Mouse (Mus musculus) hindbrain, embryonic 13.5 days (tissue): ENCODE measurements around the gene Ghsr. TPM values are rescaled to one million over a fixed set of nuclear protein-coding genes. Genes with fewer than 3 reads are reported as not detected.

ENCODE experiments used
- ATAC-seq: fragments of 200-750 bp; cut with Nextera tagmentation; 2 replicates; pipeline ENCODE4 v1.8.0; 2017; ENCODE audit warnings: moderate TSS enrichment; ENCODE audit not compliant: low FRiP score
- H3K27ac ChIP-seq: fragments of 300-500 bp; sonication (generic); 2 replicates; pipeline ENCODE4 v1.5.1; 2015; ENCODE audit warnings: inconsistent platforms, mild to moderate bottlenecking, moderate library complexity
- H3K27me3 ChIP-seq: fragments of 300-500 bp; sonication (generic); 2 replicates; pipeline ENCODE4 v1.6.1; 2015; ENCODE audit warnings: mild to moderate bottlenecking, inconsistent platforms
- H3K36me3 ChIP-seq: fragments of 300-500 bp; sonication (generic); 2 replicates; pipeline ENCODE4 v1.6.1; 2015; ENCODE audit warnings: mild to moderate bottlenecking, inconsistent platforms
- H3K4me1 ChIP-seq: fragments of 300-500 bp; sonication (generic); replicated peaks from 2 replicates; pipeline ENCODE4 v1.6.1; 2015; ENCODE audit warnings: inconsistent platforms
- H3K4me2 ChIP-seq: fragments of 300-500 bp; sonication (generic); 2 replicates; pipeline ENCODE4 v1.6.1; 2015; ENCODE audit warnings: inconsistent platforms, mild to moderate bottlenecking, moderate library complexity
- H3K4me3 ChIP-seq: fragments of 300-500 bp; sonication (generic); 2 replicates; pipeline ENCODE4 v1.5.1; 2015; ENCODE audit warnings: mild to moderate bottlenecking, inconsistent platforms
- H3K9ac ChIP-seq: fragments of 300-500 bp; sonication (generic); 2 replicates; pipeline ENCODE4 v1.6.1; 2015; ENCODE audit warnings: mild to moderate bottlenecking, inconsistent platforms
- H3K9me3 ChIP-seq: fragments of 300-500 bp; sonication (generic); 2 replicates; pipeline ENCODE4 v1.6.1; 2016; ENCODE audit warnings: inconsistent platforms
- WGBS: fragments of 180-500 bp; shearing (Covaris S2); methylation state at CpG from one replicate; pipeline ENCODE4 v1.1.7; 2015; 5-methylcytosine and 5-hydroxymethylcytosine counted together
- polyA plus RNA-seq: library from polyadenylated mRNA; unstranded; fragments of >200 nt; fragmentation: Nextera tagmentation; extraction: Ambion mirVana; gene quantifications from 2 replicates; pipeline ENCODE4 v1.2.1, GENCODE M21; 2015

Gene Ghsr
- polyA plus RNA-seq, 1 experiment from 2014 or later: 0.29 TPM

- Histone ChIP-seq H3K9ac (no peak overlapping the region), H3K27ac (no peak overlapping the region), H3K27me3 (no peaks in the 10 kb centered on the region), H3K4me2 (no peak overlapping the region), H3K4me1 (no peaks in the 10 kb centered on the region; the same call in 1 of the 2 replicates), H3K4me3 (no peak overlapping the region), H3K36me3 (0 out of 2 replicates have a peak, but pooled peaks cover 6% of the 10 kb centered on the region), H3K9me3 (no peaks in the 10 kb centered on the region)
- 67% methylated on average over 10 of the region's 10 CpGs for WGBS
- no peak for ATAC-seq
Observed at GRCm38 (mm10) chr3:27416786-27417185, 45.6 kb downstream of the Ghsr start.

GRCm38 (mm10) chr3:27418602-27419001 is 47.5 kb downstream of the Ghsr start:
- Histone ChIP-seq H3K9me3 (no peaks in the 10 kb centered on the region), H3K4me3 (no peak overlapping the region), H3K4me2 (no peak overlapping the region), H3K4me1 (peaks cover 3% of the 10 kb centered on the region; the same call in 1 of the 2 replicates), H3K27ac (no peak overlapping the region), H3K9ac (no peak overlapping the region), H3K27me3 (no peaks in the 10 kb centered on the region), H3K36me3 (peaks cover 6% of the 10 kb centered on the region; the same call in 1 of the 2 replicates)
- 97% methylated on average over 8 of the region's 8 CpGs for WGBS
- ATAC-seq: no peak

DNA sequence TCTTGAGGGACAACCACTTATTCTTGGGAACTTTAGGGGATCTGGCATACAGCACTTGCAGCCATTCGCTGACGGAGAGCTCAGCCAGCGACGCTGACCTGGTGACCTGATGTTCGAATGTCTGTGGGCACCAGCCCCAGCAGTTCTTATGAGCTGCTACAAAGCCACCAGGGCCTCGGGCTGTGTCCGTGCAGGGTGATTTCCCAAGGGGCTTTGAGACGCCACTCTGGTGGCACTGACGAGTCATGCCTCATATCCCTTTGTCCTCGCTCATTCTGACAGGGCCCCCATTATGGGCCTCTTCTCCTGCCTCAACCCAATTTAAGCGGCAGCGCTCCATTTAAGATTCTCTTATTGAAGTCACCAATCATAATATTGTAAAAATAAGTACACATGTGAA is 50.8 kb downstream of the Ghsr start:
- WGBS: 55% methylated on average over 12 of the region's 12 CpGs
- H3K36me3 ChIP-seq: peaks cover 12% of the 10 kb centered on the region
- H3K9ac ChIP-seq: no peak overlapping the region
- no peak overlapping the region for H3K4me2 ChIP-seq
- no peaks in the 10 kb centered on the region for H3K27me3 ChIP-seq
- no peak for ATAC-seq
- no peak overlapping the region for H3K4me3 ChIP-seq
- no peaks in the 10 kb centered on the region for H3K9me3 ChIP-seq
- peaks cover 3% of the 10 kb centered on the region; the same call in 1 of the 2 replicates for H3K4me1 ChIP-seq
- H3K27ac ChIP-seq: no peak overlapping the region

- Histone ChIP-seq H3K4me1 (peaks cover 3% of the 10 kb centered on the region; the same call in 1 of the 2 replicates), H3K9ac (no peak overlapping the region), H3K4me2 (no peak overlapping the region), H3K36me3 (peaks cover 14% of the 10 kb centered on the region), H3K27ac (no peak overlapping the region), H3K4me3 (no peak overlapping the region), H3K27me3 (no peaks in the 10 kb centered on the region), H3K9me3 (no peaks in the 10 kb centered on the region)
- no peak for ATAC-seq
- WGBS: 87% methylated on average over 6 of the region's 6 CpGs
Observed at GRCm38 (mm10) chr3:27422521-27422920, 51.4 kb downstream of the Ghsr start.

- 92% methylated on average over 11 of the region's 11 CpGs for WGBS
- Histone ChIP-seq H3K4me2 (no peak overlapping the region), H3K27me3 (no peaks in the 10 kb centered on the region), H3K4me3 (no peak overlapping the region), H3K4me1 (peaks cover 3% of the 10 kb centered on the region; the same call in 1 of the 2 replicates), H3K9me3 (no peaks in the 10 kb centered on the region), H3K27ac (no peak overlapping the region), H3K36me3 (peaks cover 20% of the 10 kb centered on the region), H3K9ac (no peak overlapping the region)
- no peak for ATAC-seq
Observed at GRCm38 (mm10) chr3:27424049-27424667, 53.0 kb downstream of the Ghsr start.

DNA sequence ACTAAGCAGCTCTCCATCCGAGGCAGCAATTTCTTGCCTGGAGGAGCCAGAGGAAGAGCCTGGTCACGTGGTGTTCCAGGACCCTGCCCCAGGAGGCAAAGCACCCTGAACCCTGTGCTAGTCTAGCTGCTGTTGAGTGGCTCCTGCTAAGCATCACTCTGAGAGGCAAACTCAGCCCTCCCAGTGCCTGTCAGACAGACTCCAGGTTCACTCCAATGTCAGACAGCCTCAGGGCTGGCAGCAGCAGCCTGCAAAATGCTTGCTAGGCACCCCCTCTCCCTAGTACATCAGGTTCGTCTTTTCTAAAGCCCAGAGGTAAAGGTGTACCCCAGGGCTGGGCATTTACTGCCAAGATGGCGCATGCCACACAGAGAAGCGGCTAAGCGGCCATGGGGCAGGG is 56.3 kb downstream of the Ghsr start:
- no peak for ATAC-seq
- peaks cover 8% of the 10 kb centered on the region; the same call in 1 of the 2 replicates for H3K4me1 ChIP-seq
- H3K4me3 ChIP-seq: no peak overlapping the region
- H3K27me3 ChIP-seq: no peaks in the 10 kb centered on the region
- H3K9me3 ChIP-seq: no peaks in the 10 kb centered on the region
- no peak overlapping the region for H3K27ac ChIP-seq
- H3K9ac ChIP-seq: no peak overlapping the region
- peaks cover 16% of the 10 kb centered on the region for H3K36me3 ChIP-seq
- WGBS: 91% methylated on average over 6 of the region's 6 CpGs
- H3K4me2 ChIP-seq: no peak overlapping the region

Other genes starting within 250 kb of the Ghsr start
- gene Ect2, start 217.5 kb upstream of the Ghsr start, polyA plus RNA-seq: 14.7 and 16.2 TPM in 2 replicates
- 6.4 and 6.9 TPM in 2 replicates for gene Nceh1, start 188.4 kb upstream of the Ghsr start, polyA plus RNA-seq
- 0.06 and 0.23 TPM in 2 replicates for gene Tnfsf10, start 54.3 kb upstream of the Ghsr start, polyA plus RNA-seq